Mouse (Mus musculus) neural tube, embryonic 14.5 days (tissue): ENCODE data around the gene Shmt2. TPM values are rescaled to one million over a fixed set of nuclear protein-coding genes. Genes with fewer than 3 reads are reported as not detected.

ENCODE experiments used
- ATAC-seq: fragments of 200-750 bp; cut with Nextera tagmentation; 2 replicates; pipeline ENCODE4 v1.8.0; 2017; ENCODE audit warnings: low read depth, mild to moderate bottlenecking, moderate TSS enrichment, moderate library complexity
- H3K27ac ChIP-seq: fragments of 300-500 bp; sonication (generic); 2 replicates; pipeline ENCODE4 v1.5.1; 2014; ENCODE audit warnings: low read depth, mild to moderate bottlenecking, control low read depth, low read length, moderate library complexity, mixed read lengths
- H3K27me3 ChIP-seq: fragments of 300-500 bp; sonication (generic); 2 replicates; pipeline ENCODE4 v1.6.1; 2014; ENCODE audit warnings: low read length; ENCODE audit not compliant: control insufficient read depth, insufficient read depth
- H3K36me3 ChIP-seq: fragments of 300-500 bp; sonication (generic); 2 replicates; pipeline ENCODE4 v1.6.1; 2014; ENCODE audit warnings: low read length, mixed read lengths; ENCODE audit not compliant: control insufficient read depth, insufficient read depth
- H3K4me1 ChIP-seq: fragments of 300-500 bp; sonication (generic); 2 replicates; pipeline ENCODE4 v1.6.1; 2014; ENCODE audit warnings: low read length; ENCODE audit not compliant: control insufficient read depth, insufficient read depth
- H3K4me2 ChIP-seq: fragments of 300-500 bp; sonication (generic); 2 replicates; pipeline ENCODE4 v1.6.1; 2014; ENCODE audit warnings: mild to moderate bottlenecking, low read depth, low read length, control low read depth
- H3K4me3 ChIP-seq: fragments of 300-500 bp; sonication (generic); 2 replicates; pipeline ENCODE4 v1.5.1; 2014; ENCODE audit warnings: low read depth, low read length, control low read depth, mixed read lengths
- H3K9ac ChIP-seq: fragments of 300-500 bp; sonication (generic); replicated peaks from 2 replicates; pipeline ENCODE4 v1.6.1; 2014; ENCODE audit warnings: low read depth, mild to moderate bottlenecking, control low read depth, low read length, mixed read lengths
- H3K9me3 ChIP-seq: fragments of 300-500 bp; sonication (generic); 2 replicates; pipeline ENCODE4 v1.6.1; 2016; ENCODE audit warnings: low read length; ENCODE audit not compliant: control insufficient read depth
- WGBS: fragments of 180-500 bp; shearing (Covaris S2); extraction: QIAGEN DNeasy Blood & Tissue Kit; methylation state at CpG from one replicate; pipeline ENCODE4 v1.1.7; 2014; 5-methylcytosine and 5-hydroxymethylcytosine counted together
- polyA plus RNA-seq: library from polyadenylated mRNA; unstranded; fragments of >200 nt; fragmentation: Nextera tagmentation; extraction: Ambion mirVana; gene quantifications from 2 replicates; pipeline ENCODE4 v1.2.1, GENCODE M21; 2014

Shmt2 gene
- polyA plus RNA-seq, 1 experiment from 2014 or later: 46.8 TPM

DNA sequence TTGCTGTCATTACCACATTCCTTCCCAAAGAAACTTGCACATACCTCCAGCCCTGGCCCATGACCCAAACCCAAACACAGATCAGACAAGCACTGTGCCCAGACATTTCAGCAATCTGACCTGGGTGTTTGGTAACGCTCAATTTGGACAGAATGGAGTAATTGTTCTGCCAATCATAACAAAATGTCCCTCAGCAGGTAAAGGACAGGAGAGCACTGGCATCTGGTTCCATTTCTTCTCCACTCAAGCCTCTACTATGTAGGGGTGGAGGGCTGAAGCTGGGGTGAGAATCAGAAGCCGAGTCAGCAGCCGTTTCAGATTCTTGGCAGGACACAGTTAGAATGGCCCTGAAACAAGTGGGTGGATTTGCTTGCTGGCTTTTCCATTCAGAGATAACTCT, 30.1 kb downstream of the Shmt2 start:
- Histone ChIP-seq H3K4me2 (no peak overlapping the region), H3K27me3 (no peaks in the 10 kb centered on the region), H3K4me1 (peaks cover 17% of the 10 kb centered on the region; the same call in 1 of the 2 replicates), H3K36me3 (peaks cover 27% of the 10 kb centered on the region), H3K4me3 (no peak overlapping the region), H3K9ac (no peak overlapping the region), H3K27ac (no peak overlapping the region), H3K9me3 (no peaks in the 10 kb centered on the region)
- 90% methylated on average over 3 of the region's 3 CpGs for WGBS
- ATAC-seq: no peak

DNA sequence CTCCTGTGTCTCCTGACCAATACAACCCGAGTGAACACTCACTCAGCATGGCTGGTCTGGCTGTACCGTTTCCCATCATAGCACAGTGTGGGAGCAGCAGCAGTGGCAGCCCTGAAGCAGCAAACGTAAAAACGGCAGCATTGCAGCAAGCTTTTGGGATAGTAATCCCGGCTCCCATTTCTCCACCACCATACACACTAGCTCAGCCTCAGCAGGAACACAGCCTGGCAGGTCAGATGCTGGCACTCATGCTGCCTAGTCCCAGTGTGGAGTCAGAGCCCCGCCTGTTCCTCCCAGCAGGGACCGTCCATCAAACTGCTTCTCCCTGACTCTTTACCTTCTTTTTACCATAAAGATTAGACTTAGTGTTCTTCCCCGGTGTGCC, 31.1 kb downstream of the Shmt2 start:
- H3K4me3 ChIP-seq: no peak overlapping the region
- no peaks in the 10 kb centered on the region for H3K9me3 ChIP-seq
- H3K4me2 ChIP-seq: no peak overlapping the region
- peaks cover 21% of the 10 kb centered on the region; the same call in 1 of the 2 replicates for H3K36me3 ChIP-seq
- 56% methylated on average over 8 of the region's 8 CpGs for WGBS
- peaks cover 17% of the 10 kb centered on the region; the same call in 1 of the 2 replicates for H3K4me1 ChIP-seq
- no peak overlapping the region for H3K9ac ChIP-seq
- no peaks in the 10 kb centered on the region for H3K27me3 ChIP-seq
- peak; percentile 44; the same call in 1 of the 2 replicates for ATAC-seq
- peak overlapping the region; percentile 76 for H3K27ac ChIP-seq

DNA sequence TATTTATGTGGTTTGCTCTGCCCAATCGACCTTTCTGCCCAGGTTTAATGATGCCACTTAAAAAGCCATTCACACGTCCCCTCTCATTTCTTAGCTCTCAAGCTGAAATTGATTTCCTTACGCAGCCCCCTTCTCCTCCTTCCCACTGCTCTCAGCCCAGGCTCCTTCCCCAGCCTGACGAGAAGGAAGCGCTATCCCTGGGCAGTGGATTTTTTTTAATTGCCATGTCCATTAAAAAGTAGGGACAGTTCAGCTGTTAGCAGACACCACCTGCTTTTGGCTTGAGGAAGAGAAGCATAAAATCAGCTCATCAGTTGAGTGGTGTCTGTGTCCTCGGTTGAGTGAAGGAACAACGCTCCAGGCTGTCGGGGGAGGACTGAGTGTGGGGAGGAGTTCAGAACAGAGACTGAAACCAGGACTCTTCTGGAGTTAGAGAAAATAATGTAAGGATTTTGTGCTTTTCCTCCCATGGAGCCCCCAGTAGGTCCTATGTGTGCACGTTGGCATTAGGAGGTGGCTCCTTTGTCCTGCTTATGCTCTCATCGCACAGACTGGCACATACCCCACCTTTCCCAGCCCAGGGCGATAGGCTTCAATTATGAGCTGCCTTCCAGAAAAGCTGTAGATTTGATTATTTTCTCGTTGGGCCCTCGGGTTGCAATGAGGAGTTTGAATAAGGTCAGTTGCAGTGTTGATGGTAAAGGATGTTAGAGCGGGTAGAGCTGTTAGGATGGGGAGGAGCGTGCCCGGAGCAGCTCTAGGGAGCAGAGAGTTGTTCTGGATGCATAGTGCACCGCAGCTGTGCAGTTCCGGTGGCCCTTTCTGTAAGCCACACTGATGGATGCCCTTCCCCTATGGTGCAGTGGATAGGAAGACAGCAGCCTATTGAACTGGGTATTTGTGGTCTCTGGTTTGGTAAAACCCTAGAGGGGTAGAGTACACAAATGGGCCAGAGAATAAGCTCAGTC, 31.8 kb downstream of the Shmt2 start:
- peaks cover 19% of the 10 kb centered on the region for H3K36me3 ChIP-seq
- ATAC-seq: peak; percentile 34; the same call in 1 of the 2 replicates
- H3K9ac ChIP-seq: no peak overlapping the region
- H3K9me3 ChIP-seq: no peaks in the 10 kb centered on the region
- peak overlapping the region; percentile 76 for H3K27ac ChIP-seq
- no peak overlapping the region for H3K4me2 ChIP-seq
- H3K4me3 ChIP-seq: no peak overlapping the region
- no peaks in the 10 kb centered on the region for H3K27me3 ChIP-seq
- WGBS: 51% methylated on average over 18 of the region's 18 CpGs
- peaks cover 17% of the 10 kb centered on the region; the same call in 1 of the 2 replicates for H3K4me1 ChIP-seq

DNA sequence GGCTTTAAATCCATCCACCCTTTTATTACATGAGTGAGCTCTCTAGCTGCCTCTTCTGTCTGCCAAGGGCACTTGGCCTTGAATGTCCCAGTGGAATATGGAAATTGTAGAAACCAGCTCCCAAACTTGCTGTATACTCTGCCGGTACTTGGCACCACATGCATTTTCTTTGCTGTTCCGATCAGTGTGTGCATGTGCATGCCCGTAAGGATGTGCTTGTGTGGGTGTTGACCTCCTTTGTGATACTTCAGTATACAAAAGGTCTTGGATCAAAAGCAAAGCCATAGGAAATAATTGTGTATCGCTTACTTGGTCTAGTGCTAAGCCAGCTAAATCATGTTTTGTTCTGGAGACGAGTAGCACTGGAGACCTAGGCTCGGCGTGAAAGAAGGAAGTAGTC, 33.4 kb downstream of the Shmt2 start:
- Histone ChIP-seq H3K4me1 (peaks cover 17% of the 10 kb centered on the region; the same call in 1 of the 2 replicates), H3K36me3 (peaks cover 27% of the 10 kb centered on the region), H3K27ac (no peak overlapping the region), H3K4me2 (no peak overlapping the region), H3K9ac (no peak overlapping the region), H3K9me3 (no peaks in the 10 kb centered on the region), H3K27me3 (no peaks in the 10 kb centered on the region), H3K4me3 (no peak overlapping the region)
- 73% methylated on average over 7 of the region's 7 CpGs for WGBS
- no peak for ATAC-seq

DNA sequence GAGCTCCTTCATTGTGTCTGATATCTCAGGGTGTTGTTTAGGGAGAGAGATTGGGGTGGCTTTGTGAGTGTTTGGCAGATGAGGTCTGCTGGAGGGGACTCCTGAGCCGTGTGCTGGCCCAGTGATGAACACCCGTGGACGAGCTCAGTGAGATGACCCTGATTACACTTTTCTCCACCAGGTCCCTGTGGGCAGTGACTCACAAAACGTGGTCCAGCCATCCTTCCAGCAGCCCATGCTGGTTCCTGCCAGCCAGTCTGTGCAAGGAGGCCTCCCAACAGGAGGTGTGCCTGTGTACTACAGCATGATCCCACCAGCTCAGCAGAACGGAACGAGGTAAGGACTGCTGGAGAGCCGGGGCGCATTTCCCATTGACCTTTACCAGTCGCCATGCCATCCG, 37.0 kb downstream of the Shmt2 start:
- ATAC-seq: no peak
- Histone ChIP-seq H3K4me1 (peaks cover 10% of the 10 kb centered on the region; the same call in 1 of the 2 replicates), H3K27ac (no peak overlapping the region), H3K36me3 (peaks cover 29% of the 10 kb centered on the region), H3K9ac (no peak overlapping the region), H3K4me3 (no peak overlapping the region), H3K9me3 (no peaks in the 10 kb centered on the region), H3K27me3 (no peaks in the 10 kb centered on the region), H3K4me2 (no peak overlapping the region)
- WGBS: 89% methylated on average over 10 of the region's 10 CpGs

DNA sequence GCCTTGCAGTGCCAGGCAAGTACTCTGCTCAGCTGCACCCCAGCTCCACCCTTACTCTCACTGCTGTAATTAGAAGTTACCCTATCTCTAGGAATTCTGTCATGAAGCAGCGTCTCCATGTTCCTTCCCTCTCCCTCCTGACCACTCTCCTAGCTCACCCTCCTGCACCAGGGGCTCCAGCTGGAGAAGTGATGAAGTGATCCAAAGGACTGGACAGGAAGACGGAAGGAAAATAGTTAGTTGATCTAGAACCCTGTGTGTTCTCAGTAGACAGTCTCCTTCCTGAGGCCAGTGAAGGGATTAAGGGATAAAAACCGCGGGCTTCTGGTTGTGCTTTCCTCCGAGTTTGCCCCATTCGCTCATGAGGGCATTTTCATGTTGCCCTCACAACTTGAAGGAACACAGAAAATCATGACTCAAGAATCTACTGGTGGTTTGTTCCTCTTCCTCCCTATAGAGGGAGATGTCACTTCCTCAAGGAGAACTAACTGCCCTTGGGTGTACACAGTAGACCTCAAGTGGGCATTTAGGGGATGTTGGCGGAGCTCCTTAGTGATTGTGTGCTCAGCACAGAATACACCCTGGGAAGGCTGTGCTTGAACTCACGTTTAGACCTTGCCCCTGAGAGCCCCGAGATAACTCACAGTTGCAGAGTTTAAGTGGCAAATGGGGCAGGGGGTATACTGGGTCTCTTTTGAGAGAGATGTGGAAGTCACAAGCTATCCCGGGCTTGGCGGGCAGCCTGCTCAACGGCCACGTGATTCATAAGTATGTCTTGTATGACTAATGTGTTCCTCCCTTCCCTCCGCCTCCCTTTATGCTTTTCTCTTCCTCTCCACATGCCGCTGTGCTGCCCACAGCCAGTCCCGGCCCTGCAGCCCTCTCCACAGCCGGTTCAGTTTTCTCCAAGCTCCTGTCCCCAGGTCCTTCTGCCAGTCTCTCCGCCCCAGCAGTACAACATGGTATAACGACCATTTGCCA, 41.1 kb downstream of the Shmt2 start:
- H3K27me3 ChIP-seq: no peaks in the 10 kb centered on the region
- no peak overlapping the region for H3K4me2 ChIP-seq
- no peaks in the 10 kb centered on the region for H3K9me3 ChIP-seq
- ATAC-seq: no peak
- no peak overlapping the region for H3K27ac ChIP-seq
- H3K36me3 ChIP-seq: peaks cover 42% of the 10 kb centered on the region
- 86% methylated on average over 19 of the region's 19 CpGs for WGBS
- H3K9ac ChIP-seq: no peak overlapping the region
- no peaks in the 10 kb centered on the region for H3K4me1 ChIP-seq
- H3K4me3 ChIP-seq: no peak overlapping the region

DNA sequence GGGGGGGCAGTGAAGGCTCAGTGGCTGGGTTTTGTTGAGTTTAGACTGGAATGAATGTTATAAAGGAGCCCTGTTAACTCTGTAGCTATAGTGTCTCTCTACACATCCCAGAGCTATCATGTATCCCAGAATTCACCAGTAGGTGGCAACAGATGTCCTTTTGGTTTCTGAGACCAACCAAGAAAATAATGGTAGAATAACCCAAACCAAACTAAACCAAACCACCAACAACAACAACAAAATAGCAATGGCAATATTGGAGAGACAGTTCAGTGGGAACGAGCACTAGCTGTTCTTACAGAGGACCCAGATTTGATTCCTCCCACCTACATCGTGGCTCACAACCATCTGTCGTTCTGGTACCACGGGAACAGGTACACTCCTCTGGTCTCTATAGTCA, 43.1 kb downstream of the Shmt2 start:
- ATAC-seq: peak; percentile 38; the same call in 1 of the 2 replicates
- WGBS: 91% methylated on average over 4 of the region's 4 CpGs
- no peaks in the 10 kb centered on the region for H3K9me3 ChIP-seq
- no peaks in the 10 kb centered on the region for H3K27me3 ChIP-seq
- no peak overlapping the region for H3K4me2 ChIP-seq
- no peak overlapping the region for H3K4me3 ChIP-seq
- H3K36me3 ChIP-seq: peaks cover 29% of the 10 kb centered on the region
- H3K4me1 ChIP-seq: no peaks in the 10 kb centered on the region
- H3K9ac ChIP-seq: no peak overlapping the region
- no peak overlapping the region for H3K27ac ChIP-seq

DNA sequence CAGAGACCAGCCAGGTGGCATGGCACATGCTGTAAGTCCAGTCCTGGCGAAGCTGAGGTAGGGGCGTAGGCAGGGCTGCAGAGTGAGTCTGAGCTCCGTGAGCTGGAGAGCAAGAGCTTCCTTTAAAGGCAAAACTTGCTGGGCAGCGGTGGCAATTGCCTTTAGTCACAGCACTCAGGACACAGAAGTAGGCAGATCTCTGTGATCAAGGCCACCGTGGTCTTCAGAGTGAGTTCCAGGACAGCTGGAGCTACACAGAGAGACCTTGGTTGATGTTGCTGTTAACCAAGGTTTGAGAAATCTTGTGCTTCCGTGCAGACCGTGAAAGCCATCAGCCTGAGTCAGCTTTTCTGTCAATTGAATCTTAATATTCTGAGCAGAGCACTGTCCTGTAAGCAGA, 44.9 kb downstream of the Shmt2 start:
- H3K27ac ChIP-seq: no peak overlapping the region
- no peaks in the 10 kb centered on the region for H3K4me1 ChIP-seq
- no peak overlapping the region for H3K4me2 ChIP-seq
- no peak overlapping the region for H3K9ac ChIP-seq
- H3K9me3 ChIP-seq: no peaks in the 10 kb centered on the region
- 85% methylated on average over 7 of the region's 7 CpGs for WGBS
- ATAC-seq: no peak
- no peaks in the 10 kb centered on the region for H3K27me3 ChIP-seq
- peaks cover 19% of the 10 kb centered on the region for H3K36me3 ChIP-seq
- no peak overlapping the region for H3K4me3 ChIP-seq
